Mouse (Mus musculus): ENCODE measurements around the gene Rundc3a.

Gene Rundc3a

GRCm38 (mm10) chr11:102394421-102395124, 1.4 kb downstream of the Rundc3a start:
- DNase-seq = peak; percentile 81

GRCm38 (mm10) chr11:102395250-102395649, 2.0 kb downstream of the Rundc3a start:
- DNase-seq = peak; percentile 78

GRCm38 (mm10) chr11:102396263-102396662, 3.1 kb downstream of the Rundc3a start:
- DNase-seq = peak; percentile 51

GRCm38 (mm10) chr11:102396671-102397141, 3.5 kb downstream of the Rundc3a start:
- peak; percentile 71 for DNase-seq

- DNase-seq = peak; percentile 88
Measured at GRCm38 (mm10) chr11:102398007-102398825, 5.0 kb downstream of the Rundc3a start.

GRCm38 (mm10) chr11:102399107-102399506, 5.9 kb downstream of the Rundc3a start:
- DNase-seq = peak; percentile 60

- DNase-seq = peak; percentile 66
Measured at GRCm38 (mm10) chr11:102399610-102400072, 6.4 kb downstream of the Rundc3a start.

- DNase-seq = peak; percentile 63
Measured at GRCm38 (mm10) chr11:102400513-102401084, 7.4 kb downstream of the Rundc3a start.

GRCm38 (mm10) chr11:102401898-102402500, 8.8 kb downstream of the Rundc3a start:
- peak; percentile 63 for DNase-seq

GRCm38 (mm10) chr11:102403657-102404056, 10.5 kb downstream of the Rundc3a start:
- DNase-seq = peak; percentile 54

- DNase-seq = peak; percentile 68
Measured at GRCm38 (mm10) chr11:102404161-102405010, 11.2 kb downstream of the Rundc3a start.

GRCm38 (mm10) chr11:102405544-102406285, 12.5 kb downstream of the Rundc3a start:
- DNase-seq = peak; percentile 64

GRCm38 (mm10) chr11:102406401-102406800, 13.2 kb downstream of the Rundc3a start:
- DNase-seq = peak; percentile 74

- DNase-seq = peak; percentile 93
Measured at GRCm38 (mm10) chr11:102406900-102407833, 14.0 kb downstream of the Rundc3a start.

GRCm38 (mm10) chr11:102407834-102408215, 14.6 kb downstream of the Rundc3a start, which contains the start of gene Slc25a39:
Slc25a39 (minus strand) TSS chr11:102407946.
- no peak for DNase-seq

GRCm38 (mm10) chr11:102408344-102408876, 15.2 kb downstream of the Rundc3a start:
- DNase-seq = peak; percentile 99

- DNase-seq = peak; percentile 56
Measured at GRCm38 (mm10) chr11:102408888-102409794, 15.9 kb downstream of the Rundc3a start.

- no peak for DNase-seq
Measured at GRCm38 (mm10) chr11:102409795-102410330, 16.7 kb downstream of the Rundc3a start.
